Mouse (Mus musculus) left cerebral cortex, adult 18-20 months (tissue): ENCODE data around the gene Gm5269. TPM values are rescaled to one million over a fixed set of nuclear protein-coding genes. Genes with fewer than 3 reads are reported as not detected.

Experiments used
- DNase-seq, 2 experiments: peaks; one replicate each; pipeline ENCODE4 v3.0.0; 2021 to 2022; ENCODE audit warnings: low spot score in 2 of 2, mixed read lengths in 1 of 2
- total RNA-seq, 2 experiments: library from RNA; stranded (reverse); gene quantifications; 2 replicates each; pipeline ENCODE4 v1.2.3; 2021

The Gm5269 gene
- total RNA-seq, 2 experiments from 2014 or later: not detected

DNA sequence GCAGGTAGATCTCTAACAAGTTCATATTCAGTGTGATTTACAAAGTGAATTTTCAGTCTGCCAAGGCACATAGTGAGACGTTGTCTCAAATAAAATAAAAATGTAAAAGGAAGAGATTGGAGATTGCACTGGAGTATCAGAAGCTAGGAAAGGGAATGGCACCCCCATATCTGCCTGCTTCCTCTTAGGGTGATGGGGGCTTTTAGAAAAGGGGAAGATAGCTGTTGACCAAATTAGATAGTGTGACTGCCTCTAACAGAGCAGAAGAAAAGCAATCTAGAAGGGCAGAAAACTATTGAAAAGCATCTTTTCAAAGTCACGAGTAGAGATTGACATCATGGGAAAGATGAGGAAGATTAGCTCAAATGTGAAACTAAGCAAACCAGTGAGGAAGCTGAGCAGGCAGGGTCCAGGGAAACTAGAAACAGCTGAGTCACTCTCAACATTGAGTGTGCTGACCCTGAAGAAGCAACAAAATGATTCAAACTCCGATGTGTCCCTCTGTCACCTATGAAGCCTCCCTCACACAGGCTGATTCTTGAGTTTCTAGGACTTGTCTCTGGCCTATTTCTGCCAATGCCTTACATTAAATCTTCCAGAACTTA, 8.7 kb downstream of the Gm5269 start:
- no peak for DNase-seq

DNA sequence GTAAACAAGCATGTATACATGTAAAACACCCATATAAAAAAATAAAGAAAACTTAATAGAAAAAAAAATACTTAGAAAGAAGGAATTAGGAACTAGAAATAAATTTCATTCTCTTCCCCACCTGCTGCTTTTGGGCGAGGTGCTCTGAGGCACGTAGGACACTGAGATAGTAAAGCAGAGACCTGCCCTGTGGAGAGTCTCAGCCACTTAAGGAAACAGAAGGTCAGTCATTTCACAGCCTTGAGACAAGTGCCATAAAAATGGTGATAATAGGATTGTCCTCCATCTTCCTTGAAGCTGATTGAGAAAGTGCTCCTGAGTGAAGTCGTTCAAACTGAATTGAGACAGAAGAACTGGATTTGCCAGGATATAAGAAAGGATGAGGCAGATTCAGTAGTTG, 12.6 kb downstream of the Gm5269 start:
- no peak for DNase-seq

DNA sequence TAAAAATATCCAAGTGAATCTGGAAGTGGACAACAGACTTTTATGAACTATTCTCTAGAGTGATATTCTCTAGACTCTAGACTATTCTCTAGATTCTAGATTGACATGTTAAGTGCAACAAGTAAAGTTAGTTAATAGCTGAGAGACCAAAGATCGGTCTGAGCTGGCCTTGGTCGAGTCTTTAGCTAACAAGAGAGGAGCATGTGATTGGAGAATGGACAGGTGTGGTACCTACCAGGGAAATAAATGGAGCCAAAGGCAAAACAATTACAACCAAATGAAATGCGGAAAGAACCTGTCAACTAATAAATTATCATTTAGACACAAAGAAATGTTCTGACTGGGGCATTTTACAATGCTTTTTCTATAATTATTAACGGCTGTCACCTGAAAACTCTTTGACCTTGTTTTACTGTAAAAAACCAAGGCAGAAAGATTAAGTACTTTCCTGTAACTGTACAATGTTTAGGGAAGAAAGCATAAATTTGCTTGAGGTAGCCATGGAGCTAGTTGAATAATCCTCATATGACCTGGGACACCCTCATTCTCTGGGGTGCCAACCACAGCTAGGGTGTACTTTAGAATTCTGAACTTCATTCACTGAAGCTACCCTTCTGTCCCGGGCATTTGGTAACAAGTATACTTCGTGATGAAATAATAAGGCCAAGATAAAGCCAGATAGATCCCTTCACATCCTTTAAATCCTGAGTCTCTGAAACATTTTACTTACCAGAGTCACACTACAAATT, 13.4 kb downstream of the Gm5269 start:
- no peak for DNase-seq

DNA sequence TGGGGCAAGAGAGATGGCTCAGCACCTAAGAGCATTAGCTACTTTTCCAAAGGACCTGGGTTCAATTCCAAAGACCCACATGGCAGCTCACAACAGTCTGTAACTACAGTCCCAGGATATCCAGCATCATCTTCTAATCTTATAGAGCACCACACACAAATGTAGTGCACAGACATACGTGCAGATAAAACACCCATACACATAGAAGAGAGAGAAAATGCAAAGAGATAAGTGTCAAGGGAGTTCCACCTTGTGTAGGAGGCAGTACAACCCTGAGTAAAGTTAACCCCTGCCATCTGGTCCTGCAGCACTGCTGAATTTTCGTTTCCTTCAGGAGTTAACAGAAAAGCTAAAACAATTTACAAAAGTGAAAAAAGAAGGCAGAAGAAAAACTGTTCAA, 14.4 kb downstream of the Gm5269 start:
- DNase-seq: no peak

DNA sequence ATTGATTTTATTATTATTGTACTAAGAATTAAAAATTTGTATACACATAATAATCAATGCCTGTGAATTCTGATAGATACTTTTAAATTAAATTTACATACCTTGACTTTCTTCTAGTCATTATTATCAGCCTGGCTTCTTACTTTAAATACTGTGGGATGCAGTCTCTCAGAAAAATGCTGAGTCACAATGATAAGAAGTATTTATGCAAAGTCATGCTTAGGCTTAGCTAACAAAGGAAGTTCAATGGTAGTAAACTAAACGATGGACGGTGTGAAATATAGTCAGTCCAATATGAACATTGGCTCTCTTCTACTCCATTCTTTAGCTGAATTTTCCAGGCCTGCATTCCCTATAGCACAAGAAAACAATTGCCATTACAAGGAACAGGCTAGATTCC, 16.8 kb downstream of the Gm5269 start:
- DNase-seq: no peak

DNA sequence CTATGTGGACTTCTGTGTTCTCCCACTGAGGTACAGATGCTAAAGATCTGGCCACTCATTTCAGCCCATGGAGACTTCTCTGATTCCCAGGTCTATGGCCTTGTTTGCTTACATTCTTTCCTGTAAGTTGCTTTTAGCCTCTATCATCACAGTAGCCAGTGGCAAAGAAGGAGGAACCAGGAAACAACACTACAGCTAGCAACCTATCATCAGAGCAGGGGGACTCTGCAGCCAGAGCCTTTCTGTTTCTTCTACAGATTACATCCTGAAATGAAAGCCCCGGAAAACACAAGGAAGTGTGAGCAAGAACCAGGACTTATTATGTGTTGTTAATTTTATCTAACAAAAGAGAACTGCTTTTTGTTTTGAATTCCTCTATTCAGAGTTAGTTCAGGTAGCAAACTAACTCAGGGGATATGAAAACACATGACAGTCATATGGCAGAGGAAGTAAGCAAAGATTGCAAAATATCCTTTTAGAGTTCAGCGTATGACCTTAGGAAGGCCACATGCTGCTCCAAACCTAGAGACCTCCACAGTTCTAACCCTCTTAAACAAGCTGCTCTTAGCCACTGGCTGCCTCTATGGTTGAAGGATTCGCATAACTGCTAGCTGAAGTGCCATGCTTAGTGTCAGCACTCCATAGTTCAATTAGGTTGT, 21.5 kb downstream of the Gm5269 start:
- no peak for DNase-seq

DNA sequence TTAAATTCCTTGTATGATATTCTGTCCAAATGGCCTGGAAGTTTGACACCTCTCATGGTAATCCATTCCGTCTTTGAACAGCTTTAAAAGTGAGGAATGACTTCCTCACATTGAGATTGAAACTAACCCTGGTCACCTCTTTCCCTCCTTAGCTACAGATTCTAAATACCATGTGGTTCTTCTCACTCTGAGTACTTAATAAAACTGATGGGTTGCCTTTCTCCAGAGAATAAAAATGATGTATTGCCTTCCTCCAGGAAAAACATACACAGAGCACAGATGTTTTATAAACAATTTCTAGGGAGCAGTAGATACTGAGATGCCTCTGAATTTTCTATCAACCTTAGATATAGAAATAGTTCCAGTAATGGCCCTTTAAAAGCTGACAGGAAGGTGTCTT, 22.0 kb downstream of the Gm5269 start:
- DNase-seq: no peak

DNA sequence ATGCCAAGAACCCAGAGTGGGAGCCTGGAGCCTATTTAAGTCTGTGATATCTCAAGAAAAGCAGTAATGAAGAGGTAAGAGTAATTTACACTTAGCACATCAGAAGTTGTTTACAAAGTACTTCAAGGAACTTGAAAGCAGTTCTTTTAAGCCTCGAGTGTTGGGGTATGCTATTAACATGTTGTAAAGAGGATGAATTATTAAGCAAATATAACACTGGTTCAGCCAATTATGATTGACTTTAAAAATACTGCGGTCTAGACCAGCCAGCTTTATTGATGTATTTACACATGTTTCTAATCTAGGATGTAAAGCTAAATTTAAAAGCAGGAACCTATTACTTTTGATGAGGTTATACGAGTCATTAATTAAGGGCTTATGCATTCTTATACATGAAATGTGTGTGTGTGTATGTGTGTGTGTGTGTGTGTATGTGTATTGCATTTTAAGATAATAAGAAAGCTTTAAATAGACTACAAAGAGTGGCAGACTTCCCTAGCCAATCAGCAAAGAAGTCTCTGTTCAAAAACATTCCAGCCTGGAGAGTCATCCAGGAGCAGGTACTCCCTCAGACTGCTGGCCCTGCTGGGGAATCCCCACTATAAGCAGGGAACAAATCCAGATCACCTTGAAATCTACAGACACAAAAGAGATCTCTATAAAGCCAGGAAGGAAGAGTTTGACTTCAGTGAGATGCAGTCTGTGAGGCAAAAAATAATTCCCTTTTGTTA, 23.6 kb downstream of the Gm5269 start:
- DNase-seq: no peak

DNA sequence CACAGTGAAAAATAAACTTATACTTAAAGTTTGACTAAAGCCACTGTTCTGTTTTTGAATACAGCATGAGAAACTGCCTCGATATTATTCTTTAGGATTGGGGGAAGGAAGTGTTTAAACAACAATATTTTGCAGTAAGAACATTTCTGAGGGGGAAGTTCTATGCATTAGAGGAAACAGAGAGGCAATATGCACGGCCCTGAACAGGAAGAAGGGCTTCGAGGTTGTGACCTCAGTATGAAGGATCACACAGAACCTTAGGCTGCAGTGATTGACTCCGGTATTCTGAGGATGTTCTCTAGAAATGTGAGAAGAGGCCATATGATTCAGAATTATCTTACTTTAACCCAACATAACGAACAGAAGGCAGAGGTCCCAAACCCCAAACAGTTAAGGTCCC, 24.3 kb downstream of the Gm5269 start:
- DNase-seq: no peak

DNA sequence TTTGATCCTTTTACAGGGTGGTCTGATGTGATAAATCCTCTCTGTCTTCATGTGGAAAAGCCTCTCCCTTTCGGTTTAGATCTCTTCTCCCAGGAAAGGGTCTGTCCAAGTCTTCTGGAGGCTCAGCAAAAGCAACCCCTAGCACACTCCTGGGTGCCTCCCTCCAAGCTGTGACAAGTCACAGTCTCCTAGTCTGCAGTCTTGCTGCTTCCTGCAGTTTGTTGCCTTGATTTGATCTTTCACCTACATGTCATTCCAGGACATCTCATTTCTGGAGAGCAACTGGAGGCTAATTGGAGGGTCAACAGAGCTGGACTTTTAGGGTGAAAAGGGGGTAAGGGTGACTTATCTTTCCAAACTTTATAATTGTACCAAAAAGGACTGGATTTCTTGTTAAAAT, 24.8 kb downstream of the Gm5269 start:
- no peak for DNase-seq

DNA sequence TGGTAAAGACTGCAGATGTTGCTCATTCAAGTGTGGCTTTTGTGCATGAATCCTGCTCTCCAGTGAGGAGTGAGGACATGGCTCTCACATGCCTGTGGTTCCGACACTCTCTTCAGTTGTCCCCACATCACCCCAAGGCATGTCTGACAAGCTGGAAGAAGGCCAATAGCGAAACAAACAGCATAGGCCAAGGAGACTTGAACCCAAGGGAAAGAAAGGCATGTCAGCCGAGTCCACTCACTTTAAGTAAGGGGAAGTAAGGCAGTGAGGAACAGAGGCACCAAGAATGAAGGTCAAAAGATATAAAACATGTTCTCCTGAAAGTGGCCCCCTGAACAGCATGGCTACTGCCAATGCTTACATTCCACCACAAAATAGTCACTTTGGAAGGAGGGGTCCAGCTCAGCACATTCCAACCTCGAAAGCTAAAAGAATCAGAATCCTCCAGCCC, 25.5 kb downstream of the Gm5269 start:
- no peak for DNase-seq

DNA sequence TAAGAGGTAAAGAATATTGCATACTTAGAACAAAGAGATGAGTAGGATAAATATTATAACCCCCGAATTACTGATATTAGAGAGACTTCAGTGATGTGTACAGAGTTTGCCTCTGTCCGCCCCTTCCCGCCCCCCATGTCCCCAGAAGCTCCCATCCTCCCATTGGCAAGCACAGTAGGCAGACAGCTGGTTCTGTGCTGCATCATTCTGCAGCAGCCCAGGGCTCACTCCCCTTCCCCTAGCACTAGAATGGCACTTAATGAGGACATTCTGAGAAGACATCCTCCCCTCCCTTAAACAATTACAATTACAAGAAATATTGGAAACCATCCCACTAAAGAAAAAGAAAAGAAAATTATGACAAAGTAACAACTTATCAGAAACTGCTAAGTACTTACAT, 26.4 kb downstream of the Gm5269 start:
- DNase-seq: no peak

DNA sequence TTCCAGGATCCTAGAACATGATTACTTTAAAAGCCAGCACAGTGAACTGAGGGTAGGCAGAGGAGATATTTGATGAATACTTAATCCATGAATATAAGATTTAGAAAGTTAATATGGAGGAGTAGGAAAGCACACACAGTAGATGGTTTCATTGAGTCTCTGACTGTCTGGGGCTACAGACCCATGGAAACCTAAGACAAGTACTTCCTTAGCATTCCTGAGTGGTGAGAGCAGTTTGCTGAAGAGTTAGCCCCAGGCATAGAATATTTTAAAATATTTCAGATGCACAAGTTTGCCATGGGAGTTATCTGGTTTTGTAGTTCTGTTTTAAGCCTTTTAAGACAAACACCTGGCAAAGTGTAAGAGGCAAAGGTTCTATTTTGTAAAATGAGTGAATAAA, 28.9 kb downstream of the Gm5269 start:
- DNase-seq: no peak

DNA sequence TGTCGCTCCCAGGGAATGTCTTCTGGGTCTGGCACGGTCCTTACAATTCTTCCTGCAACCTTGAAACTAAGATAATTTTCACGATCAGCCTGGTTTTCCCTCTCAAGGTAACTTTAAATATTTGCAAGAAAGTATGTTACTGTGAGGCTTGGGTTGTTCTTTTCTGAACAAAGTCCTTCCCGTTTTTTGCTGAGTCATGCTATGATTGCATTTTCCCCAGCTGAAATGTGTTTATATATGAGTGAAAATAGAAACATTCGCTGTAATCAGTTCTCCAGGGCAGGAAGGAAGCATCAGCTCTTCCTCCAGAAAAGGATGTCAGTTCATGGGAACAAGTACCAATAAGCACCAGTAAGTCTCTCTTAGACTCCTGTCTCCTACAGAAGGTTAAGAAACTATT, 29.7 kb downstream of the Gm5269 start:
- no peak for DNase-seq

DNA sequence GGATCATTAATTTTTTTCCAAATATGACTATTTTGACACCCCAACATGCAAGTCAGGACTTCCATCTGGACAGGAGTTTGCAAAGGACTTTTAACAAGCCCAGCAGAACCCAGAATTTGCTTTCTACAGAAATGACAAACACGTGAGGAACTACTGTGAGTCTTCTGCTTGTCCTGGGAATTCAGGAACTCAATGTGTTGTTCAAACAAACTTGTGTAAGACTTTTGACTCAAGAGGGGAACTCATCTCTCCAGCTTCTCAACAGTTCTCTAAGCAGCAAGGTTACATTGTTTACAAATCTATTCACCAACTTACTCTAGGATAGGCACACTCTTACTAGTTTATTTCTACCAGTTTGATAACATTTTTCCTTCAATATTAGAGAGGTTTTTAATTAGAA, 32.0 kb downstream of the Gm5269 start:
- DNase-seq: no peak

DNA sequence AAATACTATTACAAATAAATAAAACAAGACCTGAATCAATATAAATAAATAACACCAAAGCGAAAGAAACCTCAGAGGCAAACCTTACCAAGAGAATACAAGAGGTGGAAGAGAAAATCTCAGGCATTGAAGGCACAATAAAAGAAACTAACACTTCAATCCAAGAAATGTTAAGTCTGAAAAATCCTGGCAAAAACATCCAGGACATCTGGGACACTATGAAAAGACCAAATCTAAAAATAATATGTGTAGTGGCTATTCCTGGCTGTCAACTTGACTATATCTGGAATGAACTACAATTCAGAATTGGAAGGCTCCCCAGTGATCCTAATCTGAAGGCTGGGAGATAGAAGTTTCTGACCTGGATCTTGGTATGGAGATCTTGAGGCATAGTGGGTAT, 44.6 kb downstream of the Gm5269 start:
- DNase-seq: no peak

Other genes with a start within 250 kb of the Gm5269 start
- 10 to 100 TPM; 39.4 to 42.1 TPM for gene Wdr75, start 95.1 kb downstream of the Gm5269 start, total RNA-seq
- 1 to 10 TPM; 6.9 to 8.0 TPM for gene Slc40a1, start 36.2 kb upstream of the Gm5269 start, total RNA-seq
- under 1 TPM; 0.70 to 0.75 TPM for gene Dnah7b, start 176.0 kb upstream of the Gm5269 start, total RNA-seq